Mouse (Mus musculus): ENCODE measurements at regions not wholly inside any gene's neighbourhood (a gene's known extent, or its start where the extent isn't known, plus 50 kb on each side); places are given as distances from the start of the nearest gene placed in this dataset.

DNA sequence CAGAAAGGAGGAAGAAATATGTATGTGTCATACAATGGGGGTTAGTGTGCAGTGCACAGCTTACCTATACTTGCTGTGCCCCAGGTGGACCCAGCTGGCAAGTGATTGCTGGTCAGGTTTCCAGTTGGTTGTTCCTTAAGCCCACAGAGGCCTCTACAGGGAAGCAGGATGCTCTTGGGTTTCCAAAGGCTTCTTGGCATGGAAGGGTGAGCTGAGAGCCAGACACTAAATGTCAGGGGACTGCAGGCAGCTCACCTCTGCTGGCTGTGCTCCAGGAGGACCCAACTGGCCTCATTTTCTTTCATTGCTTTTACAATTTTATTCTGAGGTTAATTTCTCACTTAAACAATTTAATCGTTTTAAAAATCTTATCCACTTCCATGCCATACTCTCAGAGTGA lies 108.1 kb downstream of the Gm10184 start:
- intact Hi-C loops (cut with DNase I): no loop called here
- no peak for DNase-seq (ENCODE audit: extremely low spot score in 1 of 2, low spot score in 2 of 2)

DNA sequence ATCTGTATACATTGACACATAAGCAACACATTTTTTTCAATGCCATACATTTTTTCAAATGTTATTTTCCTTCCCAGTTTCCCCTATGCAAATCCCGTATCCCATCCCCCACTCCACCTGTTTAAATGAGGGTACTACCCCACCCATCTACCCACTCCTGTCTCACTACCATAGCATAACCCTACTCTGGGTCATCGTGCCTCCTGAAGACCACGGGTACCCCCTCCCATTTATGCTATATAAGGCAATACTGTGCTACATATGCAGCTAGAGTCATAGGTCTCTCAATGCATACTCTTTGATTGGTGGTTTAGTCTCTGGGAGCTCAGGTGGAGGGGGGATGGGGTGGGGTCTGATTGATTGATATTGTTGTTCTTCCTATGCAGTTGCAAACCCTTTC lies 132.7 kb downstream of the Gm10184 start:
- no peak for DNase-seq (ENCODE audit: extremely low spot score in 1 of 2, low spot score in 2 of 2)
- intact Hi-C loops (cut with DNase I): no loop called here

- intact Hi-C loops (cut with DNase I): no loop called here
- no peak for DNase-seq (ENCODE audit: extremely low spot score in 1 of 2, low spot score in 2 of 2)
Observed at GRCm38 (mm10) chr17:89766229-89766875, 143.9 kb downstream of the Gm10184 start.

DNA sequence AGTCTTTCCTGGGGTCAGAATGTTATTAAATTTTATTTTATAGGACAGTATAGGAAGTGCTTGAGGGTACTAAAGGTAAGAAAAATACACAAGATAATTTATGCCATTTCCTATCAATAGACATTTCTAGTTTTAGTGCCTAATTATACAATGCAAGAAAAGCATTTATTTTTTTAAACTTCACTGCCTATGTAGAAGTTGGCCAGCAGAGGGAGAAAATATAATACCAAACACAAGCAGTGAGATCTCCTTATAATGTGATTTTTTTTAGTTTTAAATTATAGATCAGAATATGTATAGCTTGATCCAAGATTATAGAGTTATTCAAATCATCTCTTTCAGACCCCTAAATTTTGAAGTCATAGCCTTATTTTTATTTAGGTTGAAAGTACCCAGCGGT lies 172.8 kb downstream of the Gm10184 start:
- no peak for DNase-seq (ENCODE audit: extremely low spot score in 1 of 2, low spot score in 2 of 2)

GRCm38 (mm10) chr17:89725534-89725933 lies 184.7 kb downstream of the Gm10184 start:
- intact Hi-C loops (cut with DNase I): no loop called here
- DNase-seq (ENCODE audit: extremely low spot score in 1 of 2, low spot score in 2 of 2): no peak

More for the DNA sequence above, 172.8 kb downstream of the Gm10184 start:
- intact Hi-C loops (cut with DNase I): no loop called here

DNA sequence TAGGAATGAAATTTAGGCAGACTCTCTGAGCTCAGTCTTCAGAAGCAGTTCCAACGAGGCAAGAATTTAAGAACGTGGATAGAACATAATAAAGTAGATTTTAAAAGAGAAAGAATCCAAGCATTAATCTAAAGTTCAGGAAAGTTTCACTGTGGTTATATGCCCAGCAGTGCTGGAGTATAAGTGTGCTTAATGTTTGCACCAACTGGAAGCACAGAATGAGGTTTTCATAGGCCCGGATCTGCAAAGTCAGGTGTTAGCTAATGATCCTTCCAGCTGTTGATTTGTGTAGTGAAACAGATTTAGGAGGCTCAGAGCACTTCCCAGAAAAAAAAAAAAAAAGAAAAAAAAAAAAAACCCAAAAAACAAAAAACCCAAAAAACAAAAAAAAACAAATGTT lies 228.5 kb downstream of the Gm10184 start:
- intact Hi-C loops (cut with DNase I): no loop called here
- no peak for DNase-seq (ENCODE audit: extremely low spot score in 1 of 2, low spot score in 2 of 2)

DNA sequence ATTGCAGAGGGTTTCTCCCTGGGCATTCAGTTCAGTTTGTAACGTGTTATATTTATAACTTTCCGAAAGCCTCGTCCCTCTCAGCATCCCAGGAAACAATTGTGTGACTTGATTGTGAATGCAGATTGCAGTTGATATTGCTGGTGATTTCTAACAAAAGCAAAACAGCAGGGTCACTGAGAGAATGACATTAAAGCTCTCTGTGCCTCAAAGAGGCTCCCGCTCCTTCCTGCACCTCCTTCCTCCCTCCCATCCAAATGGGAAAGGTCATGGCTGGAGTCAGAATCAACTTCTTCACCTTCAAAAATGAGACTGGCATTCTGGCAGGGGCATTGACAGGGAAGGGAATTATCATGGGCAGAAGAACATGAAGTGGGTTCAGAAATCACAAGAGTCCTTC lies 251.9 kb downstream of the Gm10184 start:
- intact Hi-C loops (cut with DNase I): loop anchor here (10.0 kb wide), 5 partner anchors 364 to 1004 kb away; no protein-coding TSS in a partner anchor

GRCm38 (mm10) chr17:89656211-89656610 lies 254.0 kb downstream of the Gm10184 start:
- intact Hi-C loops (cut with DNase I): loop anchor here (10.0 kb wide), 5 partner anchors 361 to 1001 kb away; no protein-coding TSS in a partner anchor
- no peak for DNase-seq (ENCODE audit: extremely low spot score in 1 of 2, low spot score in 2 of 2)

More for the DNA sequence above, 251.9 kb downstream of the Gm10184 start:
- DNase-seq (ENCODE audit: extremely low spot score in 1 of 2, low spot score in 2 of 2): no peak

- intact Hi-C loops (cut with DNase I): loop anchor here (5.0 to 10.0 kb wide), 6 partner anchors 359 to 999 kb away; no protein-coding TSS in a partner anchor
- peak; percentile 35 to 85 for DNase-seq (ENCODE audit: extremely low spot score in 1 of 2, low spot score in 2 of 2)
Observed at GRCm38 (mm10) chr17:89654089-89654813, 256.0 kb downstream of the Gm10184 start.

- no peak for DNase-seq (ENCODE audit: extremely low spot score in 1 of 2, low spot score in 2 of 2)
- intact Hi-C loops (cut with DNase I): no loop called here
Observed at GRCm38 (mm10) chr17:89646000-89646399, 264.2 kb downstream of the Gm10184 start.

All from left cerebral cortex, postnatal 10 days (tissue).